Mouse (Mus musculus): ENCODE data around the gene Fiz1. TPM values are rescaled to one million over a fixed set of nuclear protein-coding genes. Genes with fewer than 3 reads are reported as not detected.

Fiz1 gene
- 10 to 100 TPM; 26.8 to 27.6 TPM for total RNA-seq (2023)

GRCm38 (mm10) chr7:5014251-5015117 lies at the start of gene Fiz1, which contains the start of gene Zfp524:
Gene Fiz1, minus strand, starts transcription at chr7:5014697.
Gene Zfp524, plus strand, starts transcription at chr7:5014415.

DNA sequence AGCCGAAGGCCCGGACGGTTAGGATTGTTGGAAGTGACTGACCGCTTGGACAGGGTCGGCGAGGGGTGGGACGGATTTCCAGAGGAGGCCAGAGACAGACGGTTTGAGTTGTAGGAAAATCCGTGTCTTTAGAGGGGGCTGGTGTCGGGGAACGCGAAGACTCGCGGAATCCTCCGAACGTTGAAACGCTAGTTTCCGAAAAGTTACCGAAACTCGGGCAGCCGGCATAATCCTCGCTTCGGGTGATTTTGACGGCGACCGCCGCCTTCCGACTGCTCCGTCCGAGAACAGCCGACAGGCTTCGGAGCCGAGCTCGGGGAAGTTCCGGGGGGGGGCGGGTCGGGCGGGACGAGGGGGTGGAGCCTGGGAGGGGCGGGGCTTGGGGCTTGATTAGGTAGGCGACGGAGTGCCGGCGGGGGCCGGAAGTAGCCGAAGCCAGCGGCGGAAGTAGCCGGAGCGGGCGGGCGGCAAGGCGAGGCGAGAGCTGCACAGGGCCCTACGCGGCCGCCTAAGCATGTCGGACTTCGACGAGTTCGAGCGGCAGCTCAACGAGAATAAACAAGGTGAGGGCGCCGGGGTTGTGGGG lies 47.4 kb upstream of the Fiz1 start, which contains the start of gene U2af2:
U2af2 (plus strand) TSS at position 370 of the 586 bp plus-strand sequence.

GRCm38 (mm10) chr7:5051193-5052192 lies 37.0 kb upstream of the Fiz1 start, which contains the start of gene Zfp580:
Gene Zfp580, plus strand, starts transcription at chr7:5051538.

GRCm38 (mm10) chr7:5038109-5038732 lies 23.7 kb upstream of the Fiz1 start, which contains the start of gene Zfp784:
Gene Zfp784, minus strand, starts transcription at chr7:5038446.

GRCm38 (mm10) chr7:5033818-5034217 lies 19.3 kb upstream of the Fiz1 start, which contains the start of gene 4632433K11Rik:
Gene 4632433K11Rik, plus strand, starts transcription at chr7:5034118.

GRCm38 (mm10) chr7:5020000-5020681 lies 5.6 kb upstream of the Fiz1 start, which contains the start of the genes Zfp865 and Ccdc106:
Gene Zfp865, plus strand, starts transcription at chr7:5020376.
Gene Ccdc106, plus strand, starts transcription at chr7:5020553.

GRCm38 (mm10) chr7:5015118-5016001 lies 863 bp upstream of the Fiz1 start, which contains the start of gene Gm44973:
Gene Gm44973, plus strand, starts transcription at chr7:5015496.

GRCm38 (mm10) chr7:4996003-4996895 lies 18.2 kb downstream of the Fiz1 start, which contains the start of gene Zfp579:
Gene Zfp579, minus strand, starts transcription at chr7:4996158.

DNA sequence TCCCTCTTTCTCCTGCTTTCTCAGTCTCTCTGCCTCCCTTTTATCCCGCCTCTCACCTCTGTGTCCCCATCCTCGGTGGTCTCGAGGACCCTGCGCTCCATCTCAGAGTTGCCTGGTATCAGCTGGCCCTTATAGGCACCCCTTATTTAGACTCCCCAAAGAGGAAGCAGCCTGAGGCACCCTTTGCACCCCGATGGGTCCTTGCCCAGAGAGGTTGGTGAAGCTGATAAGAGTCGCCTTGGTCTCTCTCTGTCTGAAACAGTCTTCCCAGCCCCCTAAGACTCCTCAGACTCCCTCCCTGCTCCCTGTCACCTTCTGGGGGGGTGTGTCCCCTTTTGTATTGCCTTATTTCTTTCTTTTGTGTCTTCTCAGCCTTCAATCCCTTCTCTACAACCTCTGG lies 43.4 kb downstream of the Fiz1 start, which contains the start of gene Sbk3:
Sbk3 (minus strand) TSS at position 101 of the 400 bp plus-strand sequence.

GRCm38 (mm10) chr7:4964272-4964671 lies 50.2 kb downstream of the Fiz1 start, which contains the start of gene Sbk2:
Gene Sbk2, minus strand, starts transcription at chr7:4964406.

Other genes starting within 250 kb of the Fiz1 start
- not detected for gene Fam71e2, start 243.4 kb downstream of the Fiz1 start, total RNA-seq (2023)
- gene Il11, start 231.8 kb downstream of the Fiz1 start, total RNA-seq (2023), result not detected
- gene Tmem190, start 231.8 kb downstream of the Fiz1 start, total RNA-seq (2023), result not detected
- gene Tmem238, start 225.0 kb downstream of the Fiz1 start, total RNA-seq (2023), result 1 to 10 TPM; 2.1 to 2.4 TPM
- 1,000 to 10,000 TPM in 1 of 2 experiments, 100 to 1,000 TPM in 1; 932 to 1,065 TPM for gene Rpl28, start 221.8 kb downstream of the Fiz1 start, total RNA-seq (2023)
- 100 to 1,000 TPM; 229 to 230 TPM for gene Ube2s, start 202.1 kb downstream of the Fiz1 start, total RNA-seq (2023)
- gene Shisa7, start 170.0 kb downstream of the Fiz1 start, total RNA-seq (2023), result not detected
- gene Isoc2b, start 144.4 kb downstream of the Fiz1 start, total RNA-seq (2023), result 1 to 10 TPM; 4.5 to 7.4 TPM
- gene Isoc2a, start 137.5 kb downstream of the Fiz1 start, total RNA-seq (2023), result 1 to 10 TPM; 5.8 to 7.4 TPM
- not detected for gene Gm36210, start 108.2 kb downstream of the Fiz1 start, total RNA-seq (2023)
- 10 to 100 TPM; 12.6 to 13.0 TPM for gene Zfp628, start 99.5 kb downstream of the Fiz1 start, total RNA-seq (2023)
- 1 to 10 TPM; 2.3 to 3.0 TPM for gene Nat14, start 92.7 kb downstream of the Fiz1 start, total RNA-seq (2023)
- gene Ssc5d, start 88.9 kb downstream of the Fiz1 start, total RNA-seq (2023), result under 1 TPM; 0.07 to 0.42 TPM
- not detected for gene Sbk2, start 50.3 kb downstream of the Fiz1 start, total RNA-seq (2023)
- gene Sbk3, start 43.5 kb downstream of the Fiz1 start, total RNA-seq (2023), result not detected
- 1 to 10 TPM; 4.7 to 5.2 TPM for gene Zfp579, start 18.5 kb downstream of the Fiz1 start, total RNA-seq (2023)
- 10 to 100 TPM; 13.7 to 14.8 TPM for gene Zfp524, start 282 bp downstream of the Fiz1 start, total RNA-seq (2023)
- not detected for gene Gm44973, start 799 bp upstream of the Fiz1 start, total RNA-seq (2023)
- gene Zfp865, start 5.7 kb upstream of the Fiz1 start, total RNA-seq (2023), result 10 to 100 TPM; 28.4 to 28.5 TPM
- under 1 TPM; 0.42 to 0.70 TPM for gene Ccdc106, start 5.9 kb upstream of the Fiz1 start, total RNA-seq (2023)
- gene 4632433K11Rik, start 19.4 kb upstream of the Fiz1 start, total RNA-seq (2023), result under 1 TPM in 1 of 2 experiments, not detected in 1; 0.71 TPM
- 1 to 10 TPM; 2.1 to 2.6 TPM for gene Zfp784, start 23.7 kb upstream of the Fiz1 start, total RNA-seq (2023)
- not detected for gene Zfp580, start 36.8 kb upstream of the Fiz1 start, total RNA-seq (2023)
- gene U2af2, start 47.4 kb upstream of the Fiz1 start, total RNA-seq (2023), result 100 to 1,000 TPM; 211 to 222 TPM
- 100 to 1,000 TPM; 143 to 145 TPM for gene Epn1, start 65.5 kb upstream of the Fiz1 start, total RNA-seq (2023)
- gene Rfpl4, start 102.3 kb upstream of the Fiz1 start, total RNA-seq (2023), result not detected
- gene Rasl2-9, start 111.3 kb upstream of the Fiz1 start, total RNA-seq (2023), result not detected
- not detected for gene Vmn1r55, start 135.0 kb upstream of the Fiz1 start, total RNA-seq (2023)
- gene Vmn1r56, start 182.1 kb upstream of the Fiz1 start, total RNA-seq (2023), result not detected
- gene Vmn1r57, start 203.8 kb upstream of the Fiz1 start, total RNA-seq (2023), result not detected

Measured in neutrophil, adult 83 days (primary cell).